Mouse (Mus musculus): ENCODE measurements around the gene Sos1. TPM values are rescaled to one million over a fixed set of nuclear protein-coding genes. Genes with fewer than 3 reads are reported as not detected.

The Sos1 gene
- polyA plus RNA-seq, 1 experiment from 2014 or later = 4.6 TPM

DNA sequence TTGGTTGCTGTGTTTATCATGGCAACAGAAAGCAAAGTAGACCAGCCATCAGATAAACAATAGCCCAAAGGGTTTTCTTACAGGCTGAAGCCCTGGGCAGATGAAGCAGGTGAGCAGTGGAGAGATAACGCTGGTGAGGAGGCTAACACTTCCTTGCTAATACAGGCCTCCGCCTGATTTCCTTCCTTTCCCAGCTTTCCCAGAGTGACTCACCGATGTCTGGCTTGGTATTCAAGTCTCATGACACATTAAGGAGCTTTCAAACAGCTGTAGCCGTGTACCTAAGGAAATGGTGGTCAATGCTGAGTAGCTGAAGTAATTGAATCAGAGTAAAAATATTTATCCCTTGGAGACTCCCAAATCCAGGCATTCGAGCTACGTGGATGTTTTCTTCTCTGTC, 25.5 kb upstream of the Sos1 start:
- Histone ChIP-seq H3K9me3 (replicated peaks) (no peaks in the 10 kb centered on the region), H3K4me3 (replicated peaks) (no peak overlapping the region), H3K36me3 (no peaks in the 10 kb centered on the region), H3K9ac (no peak overlapping the region), H3K27me3 (no peaks in the 10 kb centered on the region), H3K4me2 (no peak overlapping the region), H3K4me1 (no peaks in the 10 kb centered on the region), H3K27ac (no peak overlapping the region)
- 78% methylated on average over 6 of the region's 6 CpGs for WGBS
- no peak for ATAC-seq (replicated peaks; ENCODE audit: low FRiP score)

DNA sequence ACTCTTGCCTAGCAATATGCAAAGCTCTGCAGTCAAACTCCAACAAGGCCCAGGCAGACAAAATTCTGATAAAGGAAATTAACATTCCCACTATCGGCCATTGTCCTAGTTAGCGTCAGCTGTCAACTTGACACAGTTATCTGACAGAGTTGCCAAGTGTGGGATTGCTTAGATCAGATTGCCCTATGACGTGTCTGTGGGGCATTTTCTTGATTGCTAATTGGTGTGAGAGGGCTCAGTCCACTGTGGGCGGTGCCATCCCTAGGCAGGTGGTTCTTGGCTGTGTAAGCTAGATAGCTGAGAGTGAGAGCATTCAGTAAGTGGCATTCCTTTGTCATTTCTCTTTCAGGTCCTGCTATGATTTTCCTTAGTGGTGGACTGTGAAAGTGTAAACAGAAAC, 25.1 kb upstream of the Sos1 start:
- Histone ChIP-seq H3K27me3 (no peaks in the 10 kb centered on the region), H3K4me1 (no peaks in the 10 kb centered on the region), H3K4me3 (replicated peaks) (no peak overlapping the region), H3K27ac (no peak overlapping the region), H3K9me3 (replicated peaks) (no peaks in the 10 kb centered on the region), H3K9ac (no peak overlapping the region), H3K36me3 (no peaks in the 10 kb centered on the region), H3K4me2 (no peak overlapping the region)
- 89% methylated on average over 4 of the region's 4 CpGs for WGBS
- ATAC-seq (replicated peaks; ENCODE audit: low FRiP score) = no peak

DNA sequence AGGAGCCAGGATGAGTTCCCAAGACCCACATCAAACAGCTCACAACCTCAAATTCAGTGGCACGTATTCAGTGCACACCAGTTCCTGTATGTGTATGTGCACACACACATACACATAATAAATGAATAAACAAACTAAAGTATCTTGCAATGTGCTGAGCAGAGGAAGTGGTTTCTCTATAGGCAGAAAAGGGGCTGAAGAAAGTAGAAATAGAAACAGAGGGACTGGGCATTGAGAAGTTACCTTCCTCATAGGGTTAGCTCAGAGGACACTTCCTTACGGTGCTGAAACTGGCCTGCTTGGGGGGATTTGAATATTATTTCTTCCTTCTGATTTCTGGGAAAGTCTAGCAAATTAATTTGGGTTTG, 21.5 kb upstream of the Sos1 start:
- Histone ChIP-seq H3K4me3 (replicated peaks) (no peak overlapping the region), H3K36me3 (no peaks in the 10 kb centered on the region), H3K9me3 (replicated peaks) (no peaks in the 10 kb centered on the region), H3K27me3 (no peaks in the 10 kb centered on the region), H3K9ac (no peak overlapping the region), H3K4me1 (no peaks in the 10 kb centered on the region), H3K27ac (no peak overlapping the region), H3K4me2 (no peak overlapping the region)
- WGBS = 87% methylated on average over 2 of the region's 2 CpGs
- ATAC-seq (replicated peaks; ENCODE audit: low FRiP score) = no peak

DNA sequence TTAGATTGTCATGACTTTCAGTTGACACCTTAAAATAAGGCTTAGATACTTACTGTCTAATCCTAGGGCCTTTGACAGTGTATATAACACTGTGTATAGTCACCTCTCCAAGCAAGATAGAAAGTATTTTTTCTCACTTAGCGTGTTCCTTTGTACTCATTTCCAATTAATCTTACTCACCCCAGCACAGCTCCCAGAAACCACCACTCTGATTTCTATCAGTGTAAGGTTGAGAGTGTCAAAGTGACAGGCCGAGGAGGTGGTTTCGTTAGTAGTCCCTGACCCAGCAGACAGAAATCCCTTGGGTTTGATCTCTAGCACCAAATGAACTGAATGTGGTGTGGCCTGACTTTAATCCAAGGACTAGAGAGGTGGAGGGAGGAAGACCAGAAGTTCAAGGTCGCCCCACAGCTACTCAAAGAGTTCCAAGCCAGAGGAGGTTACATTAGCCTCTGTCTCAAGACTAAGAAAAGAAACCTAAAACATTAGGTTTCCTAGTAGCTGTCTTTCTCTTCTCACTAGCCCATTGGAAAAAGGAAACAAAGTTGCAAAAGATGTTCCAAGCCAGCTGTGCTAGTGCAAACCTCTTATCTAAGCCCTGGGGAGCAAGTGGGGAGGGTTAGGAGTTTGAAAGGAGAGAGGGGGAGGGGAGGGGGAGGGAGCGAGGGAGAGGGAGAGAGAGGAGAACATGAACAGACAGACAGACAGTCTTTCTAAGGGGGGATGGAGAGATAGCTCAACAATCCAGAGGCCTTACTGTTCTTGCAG, 21.0 kb upstream of the Sos1 start:
- Histone ChIP-seq H3K4me3 (replicated peaks) (no peak overlapping the region), H3K4me2 (no peak overlapping the region), H3K27me3 (no peaks in the 10 kb centered on the region), H3K27ac (no peak overlapping the region), H3K9me3 (replicated peaks) (no peaks in the 10 kb centered on the region), H3K4me1 (no peaks in the 10 kb centered on the region), H3K9ac (no peak overlapping the region), H3K36me3 (no peaks in the 10 kb centered on the region)
- WGBS = 73% methylated on average over 5 of the region's 5 CpGs
- ATAC-seq (replicated peaks; ENCODE audit: low FRiP score) = no peak

DNA sequence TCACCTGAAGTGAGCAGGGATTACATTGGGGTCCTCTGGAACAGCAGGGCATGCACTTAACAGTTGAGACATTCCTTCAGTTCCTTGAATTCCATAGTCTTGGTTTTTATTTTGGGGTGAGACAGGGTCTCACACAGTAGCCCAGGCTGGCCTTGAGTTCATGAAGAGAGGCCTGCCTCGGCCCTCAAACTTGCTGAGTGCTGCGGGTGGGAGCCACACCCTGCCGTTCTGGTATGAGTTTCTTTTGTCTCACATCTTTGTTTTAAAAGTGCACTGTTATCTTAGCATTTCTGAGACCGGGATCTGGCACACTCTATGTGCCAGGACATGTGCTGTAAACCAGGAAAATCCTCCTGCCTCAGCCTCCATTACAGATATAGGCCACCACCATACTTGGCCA, 19.8 kb upstream of the Sos1 start:
- no peak for ATAC-seq (replicated peaks; ENCODE audit: low FRiP score)
- Histone ChIP-seq H3K4me3 (replicated peaks) (no peak overlapping the region), H3K4me2 (no peak overlapping the region), H3K4me1 (no peaks in the 10 kb centered on the region), H3K27me3 (no peaks in the 10 kb centered on the region), H3K36me3 (no peaks in the 10 kb centered on the region), H3K9me3 (replicated peaks) (no peaks in the 10 kb centered on the region), H3K9ac (no peak overlapping the region), H3K27ac (no peak overlapping the region)
- WGBS = 80% methylated on average over 4 of the region's 4 CpGs

DNA sequence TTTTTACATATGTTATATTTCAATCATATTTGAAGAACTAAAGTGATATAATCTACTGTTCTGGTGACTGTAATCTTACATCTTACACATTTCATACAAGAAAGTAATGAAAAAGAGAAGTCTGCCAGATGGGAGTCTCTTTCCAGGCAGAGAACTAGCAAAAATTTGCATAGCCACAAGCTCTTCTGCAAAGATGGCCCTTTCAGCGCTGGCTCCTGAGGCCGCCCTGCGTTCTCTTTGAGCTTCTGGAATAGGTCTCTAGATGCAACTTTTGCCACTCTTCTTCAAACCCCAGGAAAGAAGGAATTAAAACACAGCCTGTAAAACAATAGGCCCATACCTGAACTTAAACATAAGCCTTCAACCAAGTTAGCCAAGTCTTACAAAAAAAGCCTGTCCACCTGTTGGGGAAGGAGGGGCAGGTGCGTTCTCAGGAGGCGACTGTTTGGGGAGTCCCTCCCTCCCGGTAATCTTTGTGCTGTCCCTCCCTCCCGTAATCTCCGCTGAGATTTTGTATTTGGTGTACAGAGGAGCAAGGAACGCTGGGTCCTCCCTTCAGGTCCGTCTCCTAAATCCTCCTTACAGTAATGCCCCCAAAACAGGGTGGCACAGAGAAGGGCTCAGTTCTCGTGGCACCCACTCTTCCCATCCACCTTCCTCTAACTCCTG, 18.5 kb upstream of the Sos1 start:
- WGBS = 53% methylated on average over 11 of the region's 11 CpGs
- Histone ChIP-seq H3K27me3 (no peaks in the 10 kb centered on the region), H3K4me2 (no peak overlapping the region), H3K4me1 (no peaks in the 10 kb centered on the region), H3K9ac (no peak overlapping the region), H3K27ac (no peak overlapping the region), H3K4me3 (replicated peaks) (no peak overlapping the region), H3K9me3 (replicated peaks) (no peaks in the 10 kb centered on the region), H3K36me3 (no peaks in the 10 kb centered on the region)
- no peak for ATAC-seq (replicated peaks; ENCODE audit: low FRiP score)

DNA sequence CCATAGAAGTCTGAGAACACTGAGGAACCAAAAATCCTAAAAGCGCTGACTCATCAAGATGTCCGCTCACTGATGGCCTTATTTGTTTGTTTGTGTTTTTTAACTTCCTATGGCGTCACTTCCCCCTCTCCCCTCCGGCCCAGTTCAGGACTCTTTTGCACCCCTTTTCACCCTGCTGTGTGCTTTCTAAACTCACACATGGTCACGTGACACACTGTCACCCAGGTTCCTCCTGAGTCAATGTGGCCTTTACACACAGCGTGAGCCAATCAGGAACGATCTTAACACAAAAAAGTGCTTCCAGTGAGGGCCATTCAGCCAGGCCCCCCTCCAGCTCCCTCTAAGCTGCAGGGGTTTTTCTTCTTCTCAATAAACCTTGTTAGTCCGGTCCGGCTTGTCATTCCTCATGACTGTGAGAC, 16.9 kb upstream of the Sos1 start:
- H3K4me1 ChIP-seq = no peaks in the 10 kb centered on the region
- H3K9me3 ChIP-seq (replicated peaks) = no peaks in the 10 kb centered on the region
- no peaks in the 10 kb centered on the region for H3K27me3 ChIP-seq
- no peak overlapping the region for H3K9ac ChIP-seq
- no peak overlapping the region for H3K27ac ChIP-seq
- no peak for ATAC-seq (replicated peaks; ENCODE audit: low FRiP score)
- H3K4me2 ChIP-seq = no peak overlapping the region
- 81% methylated on average over 9 of the region's 9 CpGs for WGBS
- no peak overlapping the region for H3K4me3 ChIP-seq (replicated peaks)
- no peaks in the 10 kb centered on the region for H3K36me3 ChIP-seq

DNA sequence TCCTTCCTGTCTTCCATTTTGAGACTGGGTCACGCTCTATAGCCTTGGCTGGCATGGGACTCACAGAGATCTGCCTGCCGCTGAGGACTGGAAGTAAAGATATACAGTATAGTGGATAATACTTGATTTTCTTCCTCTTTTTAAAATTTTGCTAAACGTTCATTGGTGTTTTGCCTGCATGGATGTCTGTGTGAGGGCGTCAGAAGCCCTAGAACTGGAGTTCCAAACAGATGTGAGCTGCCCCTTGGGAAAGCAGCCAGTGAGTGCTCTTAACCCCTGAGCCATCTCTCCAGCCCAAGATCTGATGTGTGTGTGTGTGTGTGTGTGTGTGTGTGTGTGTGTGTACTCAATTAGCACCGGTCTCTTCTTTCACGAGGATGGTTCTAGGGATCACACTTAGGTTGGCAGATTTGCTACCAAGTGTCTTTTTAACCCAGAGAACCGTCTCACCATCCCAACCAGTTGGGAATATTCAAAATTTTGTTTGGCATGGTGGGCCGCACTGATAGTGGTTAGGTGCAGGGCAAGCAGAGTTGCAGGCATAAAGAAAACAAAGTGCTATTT, 16.4 kb upstream of the Sos1 start:
- WGBS = 82% methylated on average over 8 of the region's 8 CpGs
- H3K4me1 ChIP-seq = no peaks in the 10 kb centered on the region
- H3K9me3 ChIP-seq (replicated peaks) = no peaks in the 10 kb centered on the region
- no peak overlapping the region for H3K9ac ChIP-seq
- no peak for ATAC-seq (replicated peaks; ENCODE audit: low FRiP score)
- no peak overlapping the region for H3K4me2 ChIP-seq
- H3K27me3 ChIP-seq = no peaks in the 10 kb centered on the region
- no peaks in the 10 kb centered on the region for H3K36me3 ChIP-seq
- no peak overlapping the region for H3K27ac ChIP-seq
- no peak overlapping the region for H3K4me3 ChIP-seq (replicated peaks)

DNA sequence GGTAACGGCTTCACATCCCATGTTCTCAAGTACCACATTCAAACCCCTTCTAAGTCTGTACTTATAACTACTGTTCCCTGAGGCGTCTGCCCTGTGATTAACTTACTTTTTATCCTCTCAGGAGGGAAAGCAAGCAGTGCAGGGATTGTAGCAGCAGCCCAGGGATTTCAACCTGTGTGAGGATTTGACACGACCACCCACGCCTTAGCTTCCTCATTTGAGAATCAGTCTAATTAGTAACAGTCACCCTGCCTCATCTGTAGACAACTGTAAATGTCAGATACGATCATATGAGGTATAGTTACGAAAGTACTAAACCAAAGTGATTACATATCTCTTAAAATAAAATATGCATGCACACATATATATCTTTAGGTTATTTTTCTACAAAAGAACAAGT, 15.9 kb upstream of the Sos1 start:
- Histone ChIP-seq H3K27me3 (no peaks in the 10 kb centered on the region), H3K4me3 (replicated peaks) (no peak overlapping the region), H3K36me3 (no peaks in the 10 kb centered on the region), H3K27ac (no peak overlapping the region), H3K9me3 (replicated peaks) (no peaks in the 10 kb centered on the region), H3K4me2 (no peak overlapping the region), H3K4me1 (no peaks in the 10 kb centered on the region), H3K9ac (no peak overlapping the region)
- ATAC-seq (replicated peaks; ENCODE audit: low FRiP score) = no peak
- 78% methylated on average over 6 of the region's 6 CpGs for WGBS

DNA sequence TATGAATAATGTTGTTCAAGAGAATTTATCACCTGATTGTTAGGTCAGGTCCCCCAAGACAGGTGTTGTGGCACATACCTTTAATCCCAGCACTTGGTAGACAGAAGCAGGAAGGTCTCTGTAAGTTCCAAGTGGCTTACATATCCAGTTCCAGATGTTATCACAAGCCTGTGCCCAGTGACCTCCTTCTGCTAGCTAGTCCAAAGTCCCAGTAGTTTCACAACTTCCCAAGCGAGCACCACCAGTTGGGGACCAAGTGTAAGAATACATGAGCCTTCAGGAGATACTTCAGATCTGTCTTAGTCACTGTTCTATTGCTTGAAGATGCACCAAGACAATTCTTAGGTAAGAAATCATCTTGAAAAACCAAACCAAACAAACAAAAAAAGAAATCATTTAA, 13.6 kb upstream of the Sos1 start:
- 82% methylated on average over 1 of the region's 1 CpGs for WGBS
- Histone ChIP-seq H3K4me3 (replicated peaks) (no peak overlapping the region), H3K36me3 (no peaks in the 10 kb centered on the region), H3K9me3 (replicated peaks) (no peaks in the 10 kb centered on the region), H3K4me2 (no peak overlapping the region), H3K4me1 (peaks cover 4% of the 10 kb centered on the region; the same call in 1 of the 2 replicates), H3K27ac (no peak overlapping the region), H3K27me3 (no peaks in the 10 kb centered on the region), H3K9ac (no peak overlapping the region)
- no peak for ATAC-seq (replicated peaks; ENCODE audit: low FRiP score)

DNA sequence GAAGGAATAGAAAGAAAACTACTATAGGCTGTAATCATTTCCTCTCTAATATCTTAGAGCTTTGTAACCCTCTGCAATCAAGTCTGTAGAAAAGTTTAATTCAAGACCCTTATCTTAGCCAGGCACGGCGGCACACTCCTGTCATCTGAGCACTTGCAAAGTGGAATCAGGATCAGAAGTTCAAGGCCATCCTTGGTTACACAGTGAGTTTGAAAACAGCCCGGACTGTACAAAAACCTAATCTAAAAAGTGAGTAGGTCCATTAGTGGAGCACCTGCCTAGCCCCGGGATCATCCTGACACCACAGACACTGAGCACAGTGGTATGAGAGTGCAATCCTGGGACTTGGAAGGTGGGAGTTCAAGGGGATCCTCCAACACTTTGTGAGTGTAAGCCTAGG, 12.6 kb upstream of the Sos1 start:
- ATAC-seq (replicated peaks; ENCODE audit: low FRiP score) = no peak
- H3K4me2 ChIP-seq = no peak overlapping the region
- no peak overlapping the region for H3K27ac ChIP-seq
- H3K27me3 ChIP-seq = no peaks in the 10 kb centered on the region
- H3K36me3 ChIP-seq = no peaks in the 10 kb centered on the region
- H3K9ac ChIP-seq = no peak overlapping the region
- H3K4me1 ChIP-seq = peaks cover 4% of the 10 kb centered on the region; the same call in 1 of the 2 replicates
- no peak overlapping the region for H3K4me3 ChIP-seq (replicated peaks)
- 88% methylated on average over 4 of the region's 4 CpGs for WGBS
- H3K9me3 ChIP-seq (replicated peaks) = no peaks in the 10 kb centered on the region

DNA sequence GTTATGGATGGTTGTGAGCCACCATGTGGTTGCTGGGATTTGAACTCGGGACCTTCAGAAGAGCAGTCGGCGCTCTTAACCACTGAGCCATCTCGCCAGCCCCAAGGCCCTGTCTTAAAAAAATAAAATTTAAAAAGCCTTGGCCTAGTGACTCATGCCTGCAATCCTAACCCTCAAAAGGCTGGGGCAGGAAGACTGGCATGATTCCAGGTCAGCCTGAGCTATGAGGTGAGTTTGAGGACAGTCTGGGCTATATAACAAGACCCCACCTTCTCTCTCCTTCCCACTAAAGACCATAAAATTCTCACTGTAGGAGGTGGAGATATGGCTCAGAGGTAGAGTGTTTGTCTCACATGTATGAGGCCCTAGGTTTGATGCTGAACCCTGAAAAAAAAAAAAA, 12.0 kb upstream of the Sos1 start:
- WGBS = 87% methylated on average over 4 of the region's 4 CpGs
- no peak overlapping the region for H3K4me2 ChIP-seq
- peaks cover 4% of the 10 kb centered on the region; the same call in 1 of the 2 replicates for H3K4me1 ChIP-seq
- ATAC-seq (replicated peaks; ENCODE audit: low FRiP score) = no peak
- no peaks in the 10 kb centered on the region for H3K9me3 ChIP-seq (replicated peaks)
- no peak overlapping the region for H3K9ac ChIP-seq
- no peaks in the 10 kb centered on the region for H3K27me3 ChIP-seq
- no peak overlapping the region for H3K27ac ChIP-seq
- no peaks in the 10 kb centered on the region for H3K36me3 ChIP-seq
- H3K4me3 ChIP-seq (replicated peaks) = no peak overlapping the region
